Mouse (Mus musculus) granulocyte monocyte progenitor cell, adult 5-6 weeks (primary cell): ENCODE data around the gene Serac1. TPM values are rescaled to one million over a fixed set of nuclear protein-coding genes. Genes with fewer than 3 reads are reported as not detected.
"Not testable (repeated sequence)": the region's sequence is repeated elsewhere in the genome, so short reads cannot be mapped to it uniquely, and the experiment has no call there.

Experiments used
- ATAC-seq: replicated peaks from 2 replicates; pipeline ENCODE4 v1.8.0; 2016; ENCODE audit warnings: mild to moderate bottlenecking, moderate TSS enrichment, inconsistent platforms; ENCODE audit not compliant: poor library complexity, severe bottlenecking
- total RNA-seq, 2 experiments: library from RNA; stranded (forward) in 1 of 2; stranded (reverse) in 1 of 2; fragments of 200-712, 200-1000 nt in 1 of 2; fragments of >200 nt in 1 of 2; fragmentation: Nextera tagmentation in 1 of 2; gene quantifications; 2 replicates each; pipeline ENCODE4 v1.2.3; 2014 to 2017

Gene Serac1
- total RNA-seq, 2 experiments from 2014 or later, result 5.0 to 5.5 TPM

DNA sequence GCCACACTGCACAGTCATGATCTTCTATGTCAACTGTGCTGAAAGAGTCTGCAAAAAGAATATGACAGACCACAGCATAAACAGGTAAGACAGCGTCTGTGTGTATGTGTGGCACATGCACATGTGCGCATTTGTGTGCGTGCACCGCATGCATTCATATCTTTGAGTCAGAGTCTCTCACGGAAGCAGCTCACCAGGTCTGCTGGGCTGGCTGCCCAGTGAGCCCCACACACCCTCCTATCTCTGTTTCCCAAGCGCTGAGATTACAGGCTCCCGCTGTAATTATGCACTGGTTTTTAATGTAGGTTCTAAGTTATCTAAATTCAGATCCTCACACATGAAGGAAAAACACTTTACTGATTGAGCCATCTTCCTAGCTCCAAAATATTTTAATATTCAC lies 11.9 kb downstream of the Serac1 start:
- no peak for ATAC-seq

DNA sequence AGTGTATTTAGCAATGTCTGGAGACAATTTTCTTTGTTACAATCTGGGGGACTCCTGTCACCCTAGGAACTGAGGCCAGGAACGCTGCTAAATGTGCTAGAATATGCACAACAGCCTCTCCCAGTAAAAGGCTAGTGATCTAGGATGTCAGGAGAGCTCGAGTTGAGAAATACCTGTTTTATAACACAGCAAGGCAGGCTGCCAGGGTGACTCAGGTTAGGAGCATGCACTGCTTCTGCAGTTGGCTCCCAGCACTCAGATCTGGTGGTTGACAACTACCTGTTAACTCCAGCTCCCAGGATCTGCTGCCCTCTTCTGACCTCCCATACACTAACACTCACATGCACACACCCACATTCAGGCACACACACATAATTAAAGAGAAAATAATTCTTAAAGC lies 13.5 kb downstream of the Serac1 start:
- no peak for ATAC-seq

DNA sequence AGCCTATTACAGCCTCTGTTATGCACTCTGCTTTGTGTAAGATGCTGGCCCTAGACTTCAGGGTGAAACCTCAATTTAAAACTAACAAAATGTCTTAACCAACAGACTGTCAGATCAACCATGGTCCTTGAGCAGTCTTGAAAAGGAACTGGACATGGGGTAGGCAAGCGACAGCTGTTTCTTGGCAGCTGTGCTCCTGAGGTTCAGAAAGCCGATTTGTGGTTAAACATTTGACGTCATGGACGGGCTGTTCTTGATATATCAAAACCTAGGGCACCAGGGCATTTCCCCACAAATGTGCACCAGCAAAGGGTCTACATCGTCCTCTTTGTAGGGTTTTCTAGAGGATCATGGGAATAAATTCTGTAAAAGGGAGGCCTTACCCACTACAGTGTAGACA lies 16.0 kb downstream of the Serac1 start:
- no peak for ATAC-seq

DNA sequence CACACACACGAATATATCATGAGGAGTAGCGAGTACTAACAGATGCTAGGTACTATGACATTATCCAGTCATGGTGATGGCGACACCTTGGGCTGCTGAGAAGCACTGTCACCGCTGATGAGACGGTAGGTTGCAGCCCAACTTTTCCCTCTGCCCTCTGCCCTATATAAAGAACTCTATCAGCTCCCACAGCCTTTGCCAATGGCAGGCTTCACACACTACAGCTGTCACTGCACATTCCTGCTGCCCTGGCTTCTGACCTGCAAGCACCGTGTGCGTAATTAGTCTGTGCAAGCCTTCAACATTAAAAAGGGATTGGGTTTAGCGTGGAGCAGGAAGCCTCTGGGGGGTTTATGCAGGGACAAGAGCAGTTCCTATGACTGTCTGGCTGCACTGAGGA lies 16.7 kb downstream of the Serac1 start:
- ATAC-seq, result no peak

DNA sequence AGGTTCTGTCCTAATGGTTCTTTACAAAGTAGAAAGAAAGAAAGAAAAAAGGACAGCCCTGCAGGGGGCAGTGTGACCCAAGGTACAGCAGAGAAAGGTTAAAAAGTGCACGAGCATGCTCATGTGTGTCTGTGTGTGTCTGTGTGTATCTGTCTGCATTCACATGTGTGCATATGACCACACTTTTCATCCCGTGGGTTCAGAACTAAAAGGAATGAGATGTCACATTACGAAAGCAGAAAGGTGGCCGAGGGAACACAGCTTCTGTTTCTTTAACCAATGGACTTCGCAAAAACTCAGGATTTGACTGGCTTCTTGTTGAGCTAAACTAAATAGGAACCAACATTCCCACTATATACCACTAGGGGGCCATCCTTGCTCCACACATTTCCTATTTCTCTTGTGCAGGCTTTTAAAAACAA lies 24.6 kb downstream of the Serac1 start:
- peak; percentile 80 for ATAC-seq

DNA sequence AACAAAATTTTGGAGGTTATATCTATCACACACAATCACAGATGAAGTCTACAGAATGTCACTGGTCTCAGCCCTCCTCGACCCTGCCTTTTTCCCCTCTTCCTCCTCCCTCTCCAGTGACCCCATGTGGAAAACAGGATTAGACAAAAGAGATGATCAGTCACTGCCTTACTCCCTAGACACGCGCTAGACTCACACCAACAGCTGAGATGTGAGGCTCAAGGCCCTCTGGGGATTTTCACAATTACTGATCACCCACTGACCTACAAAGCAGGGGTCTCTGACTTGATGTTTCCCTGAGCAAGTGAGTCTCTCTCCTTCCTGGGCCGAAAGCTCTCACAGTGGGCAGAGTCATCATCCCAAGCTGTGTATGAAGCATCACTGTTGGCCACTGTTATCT lies 26.7 kb downstream of the Serac1 start:
- no peak for ATAC-seq

DNA sequence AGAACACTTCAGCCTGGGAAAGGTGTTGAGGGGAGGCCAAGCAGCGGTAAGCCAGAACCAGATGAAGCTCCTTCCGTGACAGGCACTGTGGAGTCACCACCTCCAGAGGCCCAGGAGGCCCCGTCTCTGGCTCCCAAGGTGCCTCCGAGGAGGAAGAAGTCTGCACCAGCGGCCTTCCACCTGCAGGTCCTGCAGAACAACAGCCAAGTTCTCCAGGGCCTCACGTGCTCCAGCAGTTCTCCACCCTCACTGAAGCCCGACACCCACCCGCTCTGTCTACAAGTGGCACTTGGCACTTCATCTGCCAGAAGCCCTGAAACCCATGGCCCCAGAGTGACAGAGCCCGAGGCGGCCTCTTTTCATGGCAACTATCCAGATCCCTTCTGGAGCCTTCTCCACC lies 42.0 kb downstream of the Serac1 start:
- ATAC-seq, result no peak

DNA sequence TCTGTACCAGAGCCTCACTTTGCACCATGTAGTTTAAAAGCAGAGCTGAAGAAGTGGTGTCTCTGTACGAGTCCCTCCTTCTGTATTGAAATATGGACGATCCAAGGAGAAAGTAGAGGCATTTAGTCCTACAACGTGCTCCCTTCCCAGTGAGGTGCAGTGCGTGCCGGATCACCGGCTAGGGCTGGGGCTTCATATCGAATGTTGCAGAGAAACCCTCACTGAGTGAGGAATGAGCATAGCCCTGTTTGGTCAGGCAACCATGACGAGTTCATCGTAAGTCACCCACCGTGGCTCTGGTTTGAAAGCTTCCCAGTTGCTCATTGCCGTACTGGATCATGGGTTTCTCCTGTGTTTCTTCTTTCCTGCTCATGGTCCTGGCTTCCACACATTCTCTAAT lies 42.7 kb downstream of the Serac1 start:
- no peak for ATAC-seq

DNA sequence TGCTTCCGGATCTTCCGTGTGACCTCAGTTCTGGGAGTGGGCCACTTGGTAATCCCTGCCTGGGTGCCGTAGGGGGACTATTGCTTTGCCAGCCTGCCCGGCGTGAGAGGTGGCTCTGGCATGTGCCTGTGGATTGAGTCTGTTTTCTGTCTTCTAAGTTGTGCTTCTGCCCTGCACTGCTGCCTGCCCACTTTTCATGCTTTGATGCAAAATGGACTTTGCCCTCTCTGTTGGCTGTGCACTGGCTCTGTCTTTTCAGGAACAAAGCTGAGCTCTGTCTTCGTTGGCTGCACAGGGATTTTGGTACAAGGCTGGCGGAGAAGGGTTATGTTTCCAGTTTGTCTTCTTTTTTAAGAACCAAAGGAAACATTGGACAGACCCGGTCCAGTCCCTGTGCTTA lies 43.1 kb downstream of the Serac1 start:
- no peak for ATAC-seq

DNA sequence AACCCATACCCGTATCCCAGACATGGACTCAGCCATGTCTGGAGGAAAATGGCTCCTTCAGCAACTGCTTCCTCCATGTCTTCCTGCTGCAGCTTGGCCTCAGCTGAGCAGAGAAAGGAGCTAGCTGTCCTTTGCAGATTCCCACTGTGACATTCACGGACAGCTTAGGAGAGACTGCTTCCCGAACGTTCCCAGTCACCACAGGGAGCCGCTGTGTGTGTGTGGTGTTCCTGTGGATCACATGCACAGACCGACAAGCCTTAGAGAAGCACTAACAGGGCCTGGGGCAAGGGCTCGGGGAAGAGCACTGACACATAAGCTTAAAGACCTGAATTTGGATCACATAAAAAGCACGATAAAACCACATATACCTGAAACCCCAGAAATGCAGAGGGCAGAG lies 43.9 kb downstream of the Serac1 start:
- ATAC-seq, result no peak

DNA sequence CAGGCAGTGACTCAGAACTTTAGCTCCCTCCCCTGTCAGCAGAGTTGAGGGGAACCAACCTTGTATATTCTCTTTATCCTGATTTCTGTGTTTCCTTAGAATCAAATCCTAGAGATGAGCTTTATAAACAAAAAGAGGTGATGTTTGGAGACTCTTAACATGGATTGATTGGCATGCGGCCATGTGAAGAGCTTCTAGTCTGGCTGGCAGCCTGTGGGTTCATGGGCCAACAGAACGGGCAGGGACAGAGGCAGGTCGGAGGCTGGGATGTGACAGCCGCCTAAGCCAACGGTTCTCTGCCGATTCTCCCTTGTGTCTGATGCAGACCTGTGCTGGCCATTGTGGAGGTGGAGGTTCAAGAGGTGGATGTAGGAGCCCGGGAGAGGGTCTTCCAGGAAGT lies 53.7 kb downstream of the Serac1 start:
- no peak for ATAC-seq

DNA sequence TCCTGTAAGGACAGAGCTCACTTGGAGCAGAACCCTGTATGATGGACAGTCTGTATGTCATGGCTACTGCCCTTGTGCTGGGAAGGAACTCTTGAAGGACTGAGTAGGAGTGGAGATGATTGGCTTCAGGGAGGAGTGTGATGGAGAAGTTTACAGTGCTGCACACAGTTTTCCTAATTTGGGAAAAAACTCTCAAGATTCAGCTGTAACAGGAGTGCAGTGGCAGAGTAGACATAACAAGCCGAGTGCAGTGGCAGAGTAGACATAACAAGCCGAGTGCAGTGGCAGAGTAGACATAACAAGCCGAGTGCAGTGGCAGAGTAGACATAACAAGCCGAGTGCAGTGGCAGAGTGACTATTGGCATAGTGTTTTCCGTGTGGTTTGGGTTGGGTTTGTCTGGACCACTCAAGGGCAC lies 58.2 kb downstream of the Serac1 start:
- not testable (repeated sequence) for ATAC-seq

DNA sequence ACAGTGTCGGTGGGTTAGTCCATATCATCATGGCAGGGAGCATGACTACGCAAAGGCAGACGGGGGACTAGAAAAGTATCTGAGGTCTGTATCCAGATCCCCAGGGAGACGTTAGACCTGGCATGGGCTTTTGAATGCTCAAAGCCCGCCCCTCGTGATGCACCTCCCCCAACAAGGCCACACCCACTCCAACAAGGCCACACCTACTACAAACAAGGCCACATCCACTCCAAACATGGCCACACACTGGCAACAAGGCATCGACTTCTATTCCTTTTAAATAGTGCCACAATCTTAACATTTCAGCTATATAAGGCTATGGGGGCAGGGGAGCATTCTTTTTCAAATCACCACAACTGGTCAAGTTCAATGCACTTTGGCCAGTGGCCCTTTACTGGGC lies 58.9 kb downstream of the Serac1 start:
- ATAC-seq, result no peak

DNA sequence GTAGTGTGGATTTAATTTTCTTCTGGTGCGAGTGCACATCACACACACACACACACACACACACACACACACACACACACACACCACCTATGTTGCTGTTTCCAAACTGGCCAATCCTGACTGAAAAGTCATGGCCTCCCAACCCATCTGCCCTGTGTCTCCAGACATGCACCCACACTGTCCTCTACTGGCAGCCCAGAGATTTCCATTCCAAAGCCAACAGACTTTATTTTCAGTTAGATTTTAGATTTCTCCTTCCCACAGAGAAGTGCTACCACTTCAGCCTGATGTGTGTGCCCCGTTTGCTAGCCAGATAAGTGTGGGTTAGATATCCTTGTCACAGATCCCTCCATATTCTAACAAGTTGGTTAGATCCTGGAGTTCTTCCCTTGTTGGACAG lies 59.8 kb downstream of the Serac1 start:
- ATAC-seq, result peak; percentile 54

DNA sequence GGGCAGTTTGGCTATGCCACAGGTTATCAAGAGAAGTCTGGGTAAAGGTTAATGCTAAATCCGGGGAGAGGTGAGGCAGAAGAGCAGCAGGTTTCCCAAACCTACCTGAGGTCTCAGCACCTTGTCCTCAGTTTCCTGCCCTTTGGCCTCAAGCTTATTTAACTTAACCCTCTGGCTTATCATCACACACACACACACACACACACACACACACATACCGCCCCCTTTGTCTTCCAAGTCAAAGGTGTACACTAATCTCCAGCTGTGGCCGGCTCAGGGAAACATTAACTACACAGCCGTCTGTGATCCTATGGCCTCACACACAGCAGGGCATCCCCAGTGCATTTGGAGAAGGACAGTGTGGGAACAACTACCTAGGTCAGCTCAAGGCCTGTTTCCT lies 61.2 kb downstream of the Serac1 start:
- no peak for ATAC-seq

DNA sequence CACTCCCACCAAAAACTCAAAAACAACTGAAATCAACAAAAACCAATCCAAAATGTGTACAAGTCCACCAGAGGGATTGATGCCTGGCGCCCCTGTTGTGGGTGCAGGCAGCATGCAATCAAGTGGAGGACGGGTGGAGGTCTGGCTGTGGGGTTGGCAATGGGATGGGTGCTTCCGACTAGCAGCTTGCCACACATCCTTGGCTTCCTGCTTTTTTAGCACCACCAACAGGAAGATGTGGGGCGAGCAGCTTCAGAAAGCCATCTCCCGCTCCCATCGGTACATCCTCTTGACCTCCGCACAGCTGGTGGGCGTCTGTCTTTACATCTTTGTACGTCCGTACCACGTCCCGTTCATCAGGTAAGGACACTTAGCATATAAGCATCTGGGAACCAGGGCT lies 62.3 kb downstream of the Serac1 start:
- peak; percentile 77 for ATAC-seq

DNA sequence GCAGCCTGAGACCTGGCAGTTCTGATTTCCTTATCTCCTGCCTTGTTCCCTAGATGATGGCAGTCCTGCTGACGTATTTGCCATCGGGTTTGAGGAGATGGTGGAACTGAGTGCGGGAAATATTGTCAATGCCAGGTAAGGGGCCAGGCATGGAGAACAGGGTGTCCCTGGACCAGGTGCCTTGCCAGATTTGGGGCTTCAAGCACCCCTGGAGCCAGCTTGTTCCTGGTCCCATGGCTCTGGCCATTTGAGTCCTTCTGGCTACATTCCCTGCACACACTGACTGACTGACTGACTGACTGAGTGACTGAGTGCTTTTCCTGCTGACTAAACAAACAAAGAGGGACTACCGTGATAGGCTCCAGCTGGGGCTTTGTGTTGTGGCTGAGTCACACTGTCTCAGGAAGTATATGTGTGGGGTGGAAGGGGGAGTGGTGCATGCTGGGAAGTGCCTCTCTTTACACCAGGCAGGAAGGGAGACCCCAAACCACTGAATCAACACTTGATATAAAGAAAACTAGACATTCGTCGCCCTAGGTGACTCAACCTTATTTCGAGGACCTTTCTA lies 63.2 kb downstream of the Serac1 start:
- peak; percentile 63 for ATAC-seq

DNA sequence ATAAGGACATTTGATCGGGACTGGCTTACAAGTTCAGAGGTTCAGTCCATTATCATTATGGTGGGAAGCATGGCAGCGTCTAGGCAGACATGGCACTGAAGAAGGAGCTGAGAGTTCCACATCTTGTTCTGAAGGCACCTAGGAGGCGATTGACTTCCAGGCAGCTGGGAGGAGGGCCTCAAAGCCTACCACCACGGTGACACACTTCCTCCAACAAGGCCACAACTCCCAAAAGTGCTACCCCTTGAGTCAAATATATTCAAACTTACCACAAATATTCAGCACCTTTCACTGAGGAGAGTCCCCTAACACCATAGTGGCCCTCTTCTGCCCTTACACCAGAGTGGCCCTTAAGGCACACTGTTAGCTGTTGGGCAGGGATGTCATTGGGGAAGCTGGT lies 64.6 kb downstream of the Serac1 start:
- ATAC-seq, result no peak

DNA sequence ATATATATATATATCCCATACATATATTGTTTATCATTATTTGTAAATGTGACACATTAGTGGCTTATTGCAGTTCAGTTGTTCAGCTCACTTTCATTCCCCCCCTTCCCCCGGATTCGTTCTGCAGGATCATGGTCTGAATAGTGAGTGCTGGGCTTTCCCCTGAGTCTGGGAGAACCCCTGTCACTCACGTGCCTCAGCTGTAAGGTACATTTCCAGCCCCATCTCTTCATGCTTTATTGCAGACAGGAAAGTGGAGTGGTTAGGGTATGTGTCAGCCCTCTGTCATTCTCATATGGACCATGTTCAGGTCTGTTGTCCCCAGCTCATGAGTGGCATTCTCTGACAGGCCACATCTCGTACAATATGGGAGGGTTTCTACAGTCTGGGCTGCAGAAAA lies 66.5 kb downstream of the Serac1 start:
- ATAC-seq, result no peak

DNA sequence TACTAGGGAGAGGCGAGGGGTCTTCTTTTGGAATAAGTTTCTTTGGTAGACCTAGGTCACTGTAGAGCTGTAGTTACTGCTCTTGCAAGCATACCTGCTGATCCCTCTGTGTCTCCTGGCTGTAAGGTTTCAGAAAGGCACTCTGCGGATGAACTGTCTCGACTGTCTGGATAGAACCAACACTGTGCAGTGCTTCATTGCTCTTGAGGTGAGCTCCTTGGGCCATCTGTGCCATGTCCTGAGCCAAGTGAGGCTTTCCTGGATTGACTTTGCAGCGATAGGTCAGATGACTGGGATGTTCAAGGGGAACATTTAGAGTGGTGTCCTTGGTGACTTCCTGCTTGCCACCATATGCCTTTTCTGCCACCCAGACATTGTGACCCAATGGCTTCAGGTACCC lies 69.9 kb downstream of the Serac1 start:
- no peak for ATAC-seq

DNA sequence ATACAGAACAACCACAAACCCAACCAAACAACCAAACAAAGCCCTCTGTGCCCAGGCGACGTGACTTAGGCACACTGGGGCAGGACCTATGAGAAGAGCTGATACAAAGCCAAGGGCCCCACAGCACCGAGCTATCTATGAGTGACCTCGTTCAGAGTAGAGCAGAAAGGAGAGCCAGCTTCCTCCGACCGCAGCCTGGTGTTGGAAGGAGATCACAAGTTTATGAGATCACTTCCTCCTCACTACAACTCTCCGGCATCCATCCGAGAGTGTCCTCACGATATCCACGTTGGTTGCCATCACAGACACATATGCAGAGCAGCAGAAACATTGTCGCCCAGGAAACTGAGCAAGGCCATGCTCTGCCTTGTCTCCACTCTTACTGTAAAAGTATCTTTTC lies 71.0 kb downstream of the Serac1 start:
- ATAC-seq, result peak; percentile 66

DNA sequence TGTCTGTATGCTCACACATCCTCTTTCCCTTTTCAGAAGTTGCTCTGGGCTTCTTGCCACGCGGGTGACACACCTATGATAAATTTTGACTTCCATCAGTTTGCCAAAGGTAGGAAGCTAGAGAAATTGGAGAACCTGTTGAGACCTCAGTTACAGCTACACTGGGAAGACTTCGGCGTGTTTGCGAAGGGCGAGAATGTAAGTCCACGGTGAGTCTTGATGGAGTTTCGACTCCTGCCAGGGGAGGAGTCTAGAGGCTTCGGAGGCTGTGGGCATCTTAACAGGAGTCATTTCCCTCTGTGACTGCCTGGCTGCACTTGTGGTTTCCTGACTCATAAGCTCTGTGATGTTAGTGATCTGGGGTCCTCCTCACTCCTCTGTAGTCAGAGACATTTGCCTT lies 71.6 kb downstream of the Serac1 start:
- ATAC-seq, result peak; percentile 72
